Mouse (Mus musculus): Measurements from ENCODE around the gene Zfp663. TPM values are rescaled to one million over a fixed set of nuclear protein-coding genes. Genes with fewer than 3 reads are reported as not detected.
A peak's percentile ranks its signal among the peaks of the same experiment; 100 is the strongest.

Zfp663 gene
- polyA plus RNA-seq, 1 experiment from 2014 or later = not detected

GRCm38 (mm10) chr2:165396831-165397501 is 28.4 kb upstream of the Zfp663 start:
- H3K36me3 ChIP-seq (replicated peaks) = no peaks in the 10 kb centered on the region
- H3K27ac ChIP-seq (replicated peaks) = 0 out of 2 replicates have a peak overlapping the region, but pooled peaks have one; percentile 9
- no peak overlapping the region for H3K4me3 ChIP-seq (replicated peaks)
- WGBS (ENCODE audit: insufficient replicate concordance) = 55% methylated on average over 20 of the region's 20 CpGs
- H3K4me1 ChIP-seq (replicated peaks) = peaks cover 27% of the 10 kb centered on the region
- H3K4me2 ChIP-seq = no peak overlapping the region
- no peaks in the 10 kb centered on the region for H3K9me3 ChIP-seq (replicated peaks)
- H3K27me3 ChIP-seq = no peaks in the 10 kb centered on the region
- ATAC-seq (ENCODE audit: insufficient read depth) = no peak
- no peak overlapping the region for H3K9ac ChIP-seq

DNA sequence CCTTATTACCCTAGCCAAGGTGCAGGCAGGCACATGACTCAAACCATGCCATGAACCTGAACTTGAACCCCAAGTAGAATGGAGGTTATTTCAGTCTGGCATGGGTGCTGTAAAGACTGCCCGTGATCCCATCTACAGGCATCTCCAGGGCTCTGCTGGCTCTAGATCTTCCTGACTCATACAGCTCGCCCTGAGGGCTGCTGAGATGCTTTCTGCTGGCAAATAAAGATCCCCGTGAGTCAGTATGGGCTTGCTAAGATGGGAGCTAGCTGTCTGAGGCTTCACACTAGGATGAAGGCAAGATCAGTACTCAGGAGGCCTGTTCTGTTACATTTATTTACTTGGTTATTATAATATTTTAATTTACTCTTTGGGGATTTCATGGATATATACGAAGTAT is 23.6 kb upstream of the Zfp663 start:
- Histone ChIP-seq H3K9ac (no peak overlapping the region), H3K27me3 (peaks cover 10% of the 10 kb centered on the region), H3K4me2 (no peak overlapping the region), H3K36me3 (replicated peaks) (no peaks in the 10 kb centered on the region), H3K27ac (replicated peaks) (no peak overlapping the region), H3K9me3 (replicated peaks) (no peaks in the 10 kb centered on the region), H3K4me1 (replicated peaks) (peaks cover 7% of the 10 kb centered on the region; the same call in 1 of the 2 replicates), H3K4me3 (replicated peaks) (no peak overlapping the region)
- ATAC-seq (ENCODE audit: insufficient read depth) = no peak
- 58% methylated on average over 4 of the region's 4 CpGs for WGBS (ENCODE audit: insufficient replicate concordance)

- peaks cover 10% of the 10 kb centered on the region for H3K27me3 ChIP-seq
- no peak overlapping the region for H3K4me2 ChIP-seq
- no peaks in the 10 kb centered on the region for H3K9me3 ChIP-seq (replicated peaks)
- 12% methylated on average over 8 of the region's 8 CpGs for WGBS (ENCODE audit: insufficient replicate concordance)
- H3K9ac ChIP-seq = no peak overlapping the region
- no peak overlapping the region for H3K27ac ChIP-seq (replicated peaks)
- H3K36me3 ChIP-seq (replicated peaks) = no peaks in the 10 kb centered on the region
- no peak overlapping the region for H3K4me3 ChIP-seq (replicated peaks)
- H3K4me1 ChIP-seq (replicated peaks) = peaks cover 2% of the 10 kb centered on the region; the same call in 1 of the 2 replicates
- ATAC-seq (ENCODE audit: insufficient read depth) = no peak
Observed at GRCm38 (mm10) chr2:165391561-165391960, 23.0 kb upstream of the Zfp663 start.

DNA sequence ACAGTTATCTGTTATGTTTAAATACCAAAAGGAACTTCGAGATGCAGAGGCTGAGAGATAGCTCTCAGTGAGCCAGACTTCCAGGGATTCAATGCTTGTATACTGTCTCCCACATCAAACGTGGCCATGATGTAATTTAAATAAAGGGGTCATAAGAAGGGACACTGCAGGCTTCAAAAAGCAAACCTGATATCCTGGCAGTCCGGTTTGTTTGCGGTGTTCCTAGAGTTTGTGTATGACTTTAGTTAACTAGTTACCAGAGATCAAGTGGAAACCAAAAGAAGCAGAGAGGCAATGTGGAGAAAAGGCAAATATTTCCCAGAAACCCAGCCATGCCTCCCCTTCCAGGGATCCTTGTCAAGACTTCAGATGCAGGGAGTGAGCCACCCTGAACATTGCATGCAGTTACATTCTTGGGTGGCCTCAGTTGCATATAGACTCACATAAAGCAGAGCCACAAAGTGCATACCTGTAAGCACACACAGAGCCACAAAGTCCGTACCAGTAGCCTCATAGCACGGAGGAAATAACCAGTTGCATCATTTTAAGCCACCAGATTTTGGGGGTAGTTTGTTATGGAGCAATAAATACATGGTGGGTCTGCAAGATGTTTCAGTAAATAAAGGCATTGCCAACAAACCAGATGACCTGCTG is 20.9 kb upstream of the Zfp663 start:
- ATAC-seq (ENCODE audit: insufficient read depth) = peak; percentile 50; the same call in 1 of the 2 replicates
- Histone ChIP-seq H3K36me3 (replicated peaks) (0 out of 2 replicates have a peak, but pooled peaks cover 3% of the 10 kb centered on the region), H3K9ac (no peak overlapping the region), H3K9me3 (replicated peaks) (no peaks in the 10 kb centered on the region), H3K4me2 (no peak overlapping the region), H3K4me3 (replicated peaks) (no peak overlapping the region), H3K27ac (replicated peaks) (peak overlapping the region; percentile 45), H3K27me3 (peaks cover 10% of the 10 kb centered on the region), H3K4me1 (replicated peaks) (no peaks in the 10 kb centered on the region; the same call in 1 of the 2 replicates)
- WGBS (ENCODE audit: insufficient replicate concordance) = 48% methylated on average over 6 of the region's 6 CpGs

GRCm38 (mm10) chr2:165387844-165388495 is 19.4 kb upstream of the Zfp663 start, which contains the start of gene Zfp334:
Zfp334 (minus strand) TSS chr2:165388259.
- H3K4me1 ChIP-seq (replicated peaks) = no peaks in the 10 kb centered on the region; the same call in 1 of the 2 replicates
- no peaks in the 10 kb centered on the region for H3K9me3 ChIP-seq (replicated peaks)
- H3K27ac ChIP-seq (replicated peaks) = peak within 1 kb of the TSS; percentile 45
- 0 out of 2 replicates have a peak, but pooled peaks cover 9% of the 10 kb centered on the region for H3K36me3 ChIP-seq (replicated peaks)
- H3K9ac ChIP-seq = peak within 1 kb of the TSS; percentile 35; the same call in 1 of the 2 replicates
- peak within 1 kb of the TSS; percentile 55 for H3K4me3 ChIP-seq (replicated peaks)
- WGBS (ENCODE audit: insufficient replicate concordance) = 1% methylated on average over 40 of the region's 40 CpGs
- peak within 1 kb of the TSS; percentile 58 for H3K4me2 ChIP-seq
- peaks cover 10% of the 10 kb centered on the region for H3K27me3 ChIP-seq
- peak; percentile 45; the same call in 1 of the 2 replicates for ATAC-seq (ENCODE audit: insufficient read depth)

DNA sequence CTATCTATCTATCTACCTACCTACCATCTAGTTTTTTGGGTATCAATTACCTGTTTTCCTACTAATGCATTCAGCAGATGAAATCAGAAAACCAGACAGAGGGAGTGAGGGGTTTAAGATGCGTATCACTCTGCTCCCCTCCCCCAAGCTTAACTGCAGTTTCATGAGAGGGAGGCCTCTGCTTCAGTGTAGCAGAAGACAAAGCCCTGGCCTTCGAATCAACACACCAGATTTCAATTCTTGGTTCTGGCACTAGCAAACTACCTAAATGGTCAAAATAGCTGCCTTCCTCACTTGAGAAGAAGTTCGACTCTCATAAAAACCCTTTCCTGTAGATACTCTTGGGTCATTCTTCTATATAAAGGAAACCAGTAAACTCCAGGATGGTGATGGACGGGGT is 18.8 kb upstream of the Zfp663 start:
- no peak overlapping the region for H3K9ac ChIP-seq
- no peak overlapping the region for H3K27ac ChIP-seq (replicated peaks)

GRCm38 (mm10) chr2:165380050-165380449 is 11.5 kb upstream of the Zfp663 start:
- ATAC-seq (ENCODE audit: insufficient read depth) = no peak
- Histone ChIP-seq H3K4me2 (no peak overlapping the region), H3K4me1 (replicated peaks) (no peaks in the 10 kb centered on the region), H3K9me3 (replicated peaks) (no peaks in the 10 kb centered on the region), H3K9ac (no peak overlapping the region), H3K27me3 (no peaks in the 10 kb centered on the region), H3K27ac (replicated peaks) (no peak overlapping the region), H3K4me3 (replicated peaks) (no peak overlapping the region), H3K36me3 (replicated peaks) (peaks cover 52% of the 10 kb centered on the region)
- WGBS (ENCODE audit: insufficient replicate concordance) = 86% methylated on average over 25 of the region's 25 CpGs

More for the DNA sequence above, 18.8 kb upstream of the Zfp663 start:
- H3K9me3 ChIP-seq (replicated peaks) = no peaks in the 10 kb centered on the region
- ATAC-seq (ENCODE audit: insufficient read depth) = no peak
- H3K27me3 ChIP-seq = peaks cover 10% of the 10 kb centered on the region
- H3K36me3 ChIP-seq (replicated peaks) = peaks cover 15% of the 10 kb centered on the region
- peak overlapping the region; percentile 58 for H3K4me2 ChIP-seq
- 45% methylated on average over 4 of the region's 4 CpGs for WGBS (ENCODE audit: insufficient replicate concordance)
- peak overlapping the region; percentile 55 for H3K4me3 ChIP-seq (replicated peaks)
- H3K4me1 ChIP-seq (replicated peaks) = no peaks in the 10 kb centered on the region; the same call in 1 of the 2 replicates

DNA sequence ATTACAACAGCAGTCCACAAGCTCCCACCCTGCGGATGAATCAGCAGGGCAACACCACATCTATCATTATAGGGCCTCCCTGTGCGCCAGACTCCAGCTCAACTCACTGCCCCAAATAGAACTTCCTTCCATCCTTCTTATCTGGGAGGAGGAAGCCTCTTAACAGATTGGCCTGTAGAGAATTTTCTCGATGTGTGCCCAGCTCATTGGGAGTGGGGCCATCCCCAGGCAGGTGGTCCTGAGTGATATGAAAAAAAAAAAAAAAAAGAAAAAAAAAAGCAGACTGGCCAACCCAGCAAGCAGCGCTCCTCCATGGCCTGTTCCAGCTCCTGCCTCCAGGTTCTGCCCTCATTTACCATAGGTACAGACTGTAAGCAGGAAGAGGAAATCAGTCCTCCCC is 7.5 kb upstream of the Zfp663 start:
- Histone ChIP-seq H3K27ac (replicated peaks) (no peak overlapping the region), H3K36me3 (replicated peaks) (peaks cover 28% of the 10 kb centered on the region), H3K4me1 (replicated peaks) (no peaks in the 10 kb centered on the region), H3K4me2 (no peak overlapping the region), H3K9ac (no peak overlapping the region), H3K4me3 (replicated peaks) (no peak overlapping the region), H3K9me3 (replicated peaks) (no peaks in the 10 kb centered on the region), H3K27me3 (no peaks in the 10 kb centered on the region)
- WGBS (ENCODE audit: insufficient replicate concordance) = 29% methylated on average over 4 of the region's 4 CpGs
- no peak for ATAC-seq (ENCODE audit: insufficient read depth)

DNA sequence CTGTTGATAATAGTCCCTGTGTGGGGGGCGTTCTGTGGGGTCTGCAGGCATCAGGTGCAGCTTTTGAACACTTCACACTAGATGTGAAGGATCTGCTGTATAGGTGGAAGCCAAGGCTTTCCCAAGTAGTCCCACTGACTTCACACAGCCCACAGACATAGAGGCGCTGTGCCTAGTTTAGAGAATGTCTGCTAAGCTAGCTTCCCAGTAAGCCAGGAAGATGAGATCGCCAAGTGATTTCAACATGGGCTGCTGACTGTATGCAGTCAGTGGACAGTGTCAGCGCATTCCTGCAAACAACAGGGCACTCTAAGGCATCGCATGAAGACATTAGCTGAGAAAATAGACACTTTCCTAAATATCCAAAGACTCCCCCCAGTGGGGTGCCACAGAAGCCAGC is 6.9 kb upstream of the Zfp663 start:
- 58% methylated on average over 5 of the region's 5 CpGs for WGBS (ENCODE audit: insufficient replicate concordance)
- no peak overlapping the region for H3K9ac ChIP-seq
- no peaks in the 10 kb centered on the region for H3K27me3 ChIP-seq
- ATAC-seq (ENCODE audit: insufficient read depth) = no peak
- H3K27ac ChIP-seq (replicated peaks) = no peak overlapping the region
- H3K4me1 ChIP-seq (replicated peaks) = no peaks in the 10 kb centered on the region
- H3K9me3 ChIP-seq (replicated peaks) = no peaks in the 10 kb centered on the region
- peaks cover 22% of the 10 kb centered on the region for H3K36me3 ChIP-seq (replicated peaks)
- H3K4me3 ChIP-seq (replicated peaks) = no peak overlapping the region
- no peak overlapping the region for H3K4me2 ChIP-seq

- WGBS (ENCODE audit: insufficient replicate concordance) = 18% methylated on average over 3 of the region's 3 CpGs
- H3K4me1 ChIP-seq (replicated peaks) = peaks cover 4% of the 10 kb centered on the region; the same call in 1 of the 2 replicates
- H3K4me3 ChIP-seq (replicated peaks) = no peak overlapping the region
- peaks cover 29% of the 10 kb centered on the region for H3K27me3 ChIP-seq
- no peak overlapping the region for H3K9ac ChIP-seq
- H3K27ac ChIP-seq (replicated peaks) = no peak overlapping the region
- H3K36me3 ChIP-seq (replicated peaks) = no peaks in the 10 kb centered on the region
- no peak for ATAC-seq (ENCODE audit: insufficient read depth)
- no peaks in the 10 kb centered on the region for H3K9me3 ChIP-seq (replicated peaks)
- H3K4me2 ChIP-seq = no peak overlapping the region
Observed at GRCm38 (mm10) chr2:165371066-165371465, 2.5 kb upstream of the Zfp663 start.

DNA sequence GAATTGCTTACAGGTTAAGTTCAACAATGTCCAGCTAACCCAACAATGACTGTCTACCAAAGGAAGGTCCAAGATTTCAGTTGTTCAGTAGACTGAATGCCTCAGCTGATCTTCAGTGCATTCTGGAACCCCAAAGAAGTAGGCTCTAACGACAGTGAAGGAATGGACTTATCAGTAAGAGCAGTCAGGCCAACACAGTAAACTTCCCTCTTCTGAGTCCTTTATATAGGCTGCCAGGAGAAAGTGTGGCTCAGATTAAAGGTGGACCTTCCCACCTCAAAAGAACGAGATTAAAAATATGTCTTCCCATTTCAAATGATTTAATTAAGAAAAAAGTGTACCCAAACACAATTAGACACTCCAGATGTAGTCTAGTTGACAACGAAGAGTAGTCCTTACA is 1.8 kb upstream of the Zfp663 start:
- no peak for ATAC-seq (ENCODE audit: insufficient read depth)
- Histone ChIP-seq H3K9me3 (replicated peaks) (no peaks in the 10 kb centered on the region), H3K4me3 (replicated peaks) (no peak overlapping the region), H3K9ac (no peak overlapping the region), H3K4me1 (replicated peaks) (peaks cover 4% of the 10 kb centered on the region; the same call in 1 of the 2 replicates), H3K4me2 (no peak overlapping the region), H3K27me3 (peaks cover 31% of the 10 kb centered on the region), H3K27ac (replicated peaks) (no peak overlapping the region), H3K36me3 (replicated peaks) (no peaks in the 10 kb centered on the region)
- WGBS (ENCODE audit: insufficient replicate concordance) = 32% methylated on average over 3 of the region's 3 CpGs

Data from liver, embryonic 15.5 days (tissue).